Mouse (Mus musculus) CH12.LX (cell line): ENCODE data around the gene Mkln1.

Source experiments
- CHD2 ChIP-seq: IDR thresholded peaks from 2 replicates; pipeline ENCODE4 v1.6.1; 2011; ENCODE audit warnings: low read length, improper control_type of control experiment
- CTCF ChIP-seq, 2 experiments: IDR thresholded peaks in 1 of 2; conservative IDR thresholded peaks in 1 of 2; 2 replicates each; pipeline ENCODE4 v1.5.1; 2011 to 2012; ENCODE audit warnings: low read depth in 2 of 2, low read length in 2 of 2, improper control_type of control experiment in 1 of 2, inconsistent platforms in 1 of 2, mild to moderate bottlenecking in 1 of 2, moderate library complexity in 1 of 2
- E2F4 ChIP-seq: IDR thresholded peaks from 2 replicates; pipeline ENCODE4 v1.6.1; 2011; ENCODE audit warnings: low read depth, low read length, improper control_type of control experiment; ENCODE audit not compliant: insufficient replicate concordance
- KAT2A ChIP-seq: IDR thresholded peaks from 2 replicates; pipeline ENCODE4 v1.6.1; 2012; ENCODE audit warnings: low read length, improper control_type of control experiment, inconsistent platforms; ENCODE audit not compliant: insufficient replicate concordance
- MAZ ChIP-seq: IDR thresholded peaks from 2 replicates; pipeline ENCODE4 v1.6.1; 2012; ENCODE audit warnings: low read depth, mild to moderate bottlenecking, inconsistent platforms, low read length, improper control_type of control experiment, moderate library complexity
- MYC ChIP-seq: IDR thresholded peaks from 2 replicates; pipeline ENCODE4 v1.6.1; 2011; ENCODE audit warnings: low read depth, mild to moderate bottlenecking, improper control_type of control experiment, low read length
- POLR2A ChIP-seq: IDR thresholded peaks from 2 replicates; pipeline ENCODE4 v1.6.1; 2011; ENCODE audit warnings: low read depth, mild to moderate bottlenecking, improper control_type of control experiment, low read length
- TBP ChIP-seq: conservative IDR thresholded peaks from 2 replicates; pipeline ENCODE4 v1.6.1; 2011; ENCODE audit warnings: low read depth, low read length, improper control_type of control experiment
- TCF12 ChIP-seq: IDR thresholded peaks from 2 replicates; pipeline ENCODE4 v1.6.1; 2014; ENCODE audit warnings: low read depth, mild to moderate bottlenecking, inconsistent platforms, low read length, improper control_type of control experiment
- ZKSCAN1 ChIP-seq: IDR thresholded peaks from 2 replicates; pipeline ENCODE4 v1.6.1; 2012; ENCODE audit warnings: low read depth, inconsistent platforms, low read length, improper control_type of control experiment, borderline replicate concordance

GRCm38 (mm10) chr6:31478221-31478620 is 79.7 kb downstream of the Mkln1 start:
- no peak for TF ChIP-seq TBP
- no peak for TF ChIP-seq MYC
- no peak for TF ChIP-seq POLR2A
- TF ChIP-seq CHD2: no peak
- TF ChIP-seq CTCF (conservative IDR thresholded peaks at IDR 0.05 in 1 of 2, IDR thresholded peaks at IDR 0.05 in 1 of 2; ENCODE audit: low read depth in 2 of 2, low read length in 2 of 2): peak; percentile 57 to 62; a peak in 3 of 4 replicates
- TF ChIP-seq E2F4: no peak
- TF ChIP-seq TCF12: no peak
- no peak for TF ChIP-seq ZKSCAN1
- TF ChIP-seq MAZ: no peak
- TF ChIP-seq KAT2A: no peak
